Mouse (Mus musculus) fibroblast of lung, adult 2 months (primary cell): ENCODE results near the gene Fbxl22.

Experiments used
- DNase-seq: peaks from one replicate; pipeline ENCODE4 v3.0.0-alpha.2; 2011; ENCODE audit warnings: low read depth

Gene Fbxl22

DNA sequence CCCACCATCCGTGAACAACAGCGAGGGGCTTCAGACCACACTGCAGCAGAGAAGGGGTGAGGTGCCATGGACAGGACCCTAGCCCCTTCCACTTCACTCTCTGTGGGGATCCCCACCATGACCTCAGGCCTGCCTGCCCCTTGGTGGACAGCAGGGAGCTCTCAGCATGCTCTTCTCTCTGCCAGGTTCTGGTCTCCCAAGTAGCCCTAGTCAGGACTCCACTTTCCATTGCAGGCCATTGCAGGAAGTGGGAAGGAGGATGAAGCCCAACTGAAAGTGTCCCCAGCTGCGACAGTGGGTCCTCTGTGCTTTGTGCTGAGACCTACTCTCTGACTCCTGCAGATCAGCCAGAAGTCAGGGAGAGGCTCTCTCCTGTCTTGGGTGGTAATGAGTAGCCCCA lies 6.7 kb downstream of the Fbxl22 start:
- no peak for DNase-seq

DNA sequence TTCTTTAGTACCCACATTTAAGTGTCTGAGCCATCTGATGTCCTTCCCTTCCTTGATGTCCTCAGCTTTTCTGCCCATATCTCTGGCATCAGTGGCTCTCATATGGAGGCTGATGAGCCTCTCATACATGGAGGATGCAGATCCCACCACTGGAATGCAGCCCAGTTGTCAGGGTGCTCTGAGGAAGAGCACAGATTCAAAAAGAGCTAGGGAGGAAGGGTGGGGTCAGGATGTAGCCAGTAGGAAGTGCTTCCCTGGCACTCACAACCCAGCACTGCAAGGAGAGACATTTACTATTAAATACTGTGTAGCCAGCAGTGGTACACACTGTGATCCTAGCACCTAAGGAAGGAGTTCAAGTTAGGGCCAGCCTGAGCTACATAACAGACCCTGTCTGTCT lies 8.0 kb downstream of the Fbxl22 start:
- no peak for DNase-seq

GRCm38 (mm10) chr9:66506011-66506410 lies 8.4 kb downstream of the Fbxl22 start:
- DNase-seq: no peak

- no peak for DNase-seq
Observed at GRCm38 (mm10) chr9:66505141-66505917, 9.1 kb downstream of the Fbxl22 start.

DNA sequence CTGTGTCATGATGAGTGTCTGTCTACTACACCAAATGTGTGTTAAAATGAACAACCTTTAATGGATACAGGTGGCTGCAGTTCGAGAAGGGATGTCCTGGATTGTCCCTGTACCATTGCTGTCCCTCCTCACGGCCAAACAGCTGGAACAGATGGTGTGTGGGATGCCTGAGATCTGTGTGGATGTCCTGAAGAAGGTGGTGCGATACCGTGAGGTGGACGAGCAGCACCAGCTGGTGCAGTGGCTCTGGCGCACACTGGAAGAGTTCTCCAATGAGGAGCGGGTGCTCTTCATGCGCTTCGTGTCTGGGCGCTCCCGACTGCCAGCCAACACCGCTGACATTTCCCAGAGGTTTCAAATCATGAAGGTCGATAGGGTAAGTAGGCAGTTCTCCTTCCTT lies 9.9 kb downstream of the Fbxl22 start:
- DNase-seq: no peak

DNA sequence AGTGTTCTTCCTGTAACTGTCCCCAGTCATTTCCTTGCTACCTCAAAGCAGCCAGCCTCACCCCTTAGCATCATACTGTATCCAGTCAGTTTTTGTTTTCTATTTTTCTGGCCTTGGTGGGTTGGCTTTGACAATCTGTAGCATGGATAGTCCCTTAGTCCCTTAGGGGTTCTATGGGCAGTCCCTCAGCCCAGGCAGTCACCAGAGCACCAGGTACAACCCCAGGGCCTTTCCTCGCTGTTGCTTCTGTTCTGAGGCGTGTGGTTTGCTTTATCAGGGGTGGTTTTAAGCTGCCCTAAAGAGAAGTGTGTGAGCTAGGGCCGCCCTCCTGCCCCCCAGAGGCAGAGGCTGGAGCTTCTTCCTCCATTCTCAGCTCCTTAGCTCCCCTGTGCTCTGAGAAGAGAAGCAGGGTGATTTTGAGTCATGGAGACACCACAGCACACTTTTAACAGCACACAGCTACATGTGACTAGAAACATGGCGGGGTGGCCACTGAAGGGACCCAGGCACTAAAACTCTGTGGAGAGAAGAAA lies 10.4 kb downstream of the Fbxl22 start:
- no peak for DNase-seq

DNA sequence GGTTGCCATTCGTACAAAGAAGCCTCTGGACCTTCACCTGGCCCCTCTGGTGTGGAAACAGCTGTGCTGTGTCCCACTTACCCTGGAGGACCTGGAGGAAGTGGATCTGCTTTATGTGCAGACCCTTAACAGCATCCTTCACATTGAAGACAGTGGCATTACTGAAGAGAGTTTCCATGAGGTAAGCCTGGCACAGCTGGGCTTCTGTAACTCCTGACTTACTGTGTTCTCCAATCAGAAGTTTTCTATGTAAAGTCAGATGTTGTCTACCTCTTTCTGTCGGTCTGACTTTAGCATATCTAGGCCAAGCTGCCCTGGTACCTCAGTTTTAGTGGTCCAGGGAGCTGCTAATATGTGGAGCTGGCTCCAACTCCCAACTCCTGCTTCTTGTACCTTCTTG lies 13.1 kb downstream of the Fbxl22 start:
- no peak for DNase-seq

GRCm38 (mm10) chr9:66493992-66494391 lies 20.4 kb downstream of the Fbxl22 start:
- DNase-seq: no peak

DNA sequence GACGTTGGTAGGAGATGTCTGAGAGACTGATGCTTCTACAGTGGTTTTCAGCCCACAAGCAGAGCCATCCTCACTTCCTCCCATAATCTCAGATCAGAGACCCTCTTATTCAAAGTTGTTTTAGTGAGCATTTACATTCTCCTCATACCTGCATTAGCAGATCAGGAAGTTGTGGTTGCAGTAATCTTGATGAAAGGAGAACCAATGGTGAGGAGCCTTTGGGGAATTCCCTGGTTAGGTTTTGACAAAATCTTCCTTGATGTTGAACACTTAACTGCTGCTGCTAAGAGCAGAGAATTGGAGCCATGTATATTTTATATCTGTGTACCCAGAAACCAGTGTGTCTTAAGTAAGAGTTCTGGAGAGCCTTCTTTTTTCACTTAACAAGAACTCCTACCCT lies 22.0 kb downstream of the Fbxl22 start:
- no peak for DNase-seq

DNA sequence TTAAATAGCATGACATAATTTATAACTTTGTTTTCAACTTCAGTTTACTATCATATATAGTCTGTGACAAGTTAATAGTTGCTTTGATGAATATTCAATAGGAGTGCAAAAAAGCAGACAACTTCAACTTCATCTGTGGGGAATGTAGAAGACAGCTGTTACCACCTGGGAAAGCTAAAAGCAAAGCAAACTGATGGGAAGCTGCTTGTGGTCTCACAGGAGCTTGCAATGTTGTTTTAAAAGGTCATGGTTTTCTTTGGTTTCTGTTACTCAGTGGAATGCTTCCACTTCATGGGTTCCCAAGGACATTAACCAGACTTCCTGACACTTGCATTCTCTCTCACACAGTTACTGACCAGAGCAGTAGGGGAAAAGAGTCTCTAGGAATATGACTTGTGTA lies 25.6 kb downstream of the Fbxl22 start:
- DNase-seq: no peak

DNA sequence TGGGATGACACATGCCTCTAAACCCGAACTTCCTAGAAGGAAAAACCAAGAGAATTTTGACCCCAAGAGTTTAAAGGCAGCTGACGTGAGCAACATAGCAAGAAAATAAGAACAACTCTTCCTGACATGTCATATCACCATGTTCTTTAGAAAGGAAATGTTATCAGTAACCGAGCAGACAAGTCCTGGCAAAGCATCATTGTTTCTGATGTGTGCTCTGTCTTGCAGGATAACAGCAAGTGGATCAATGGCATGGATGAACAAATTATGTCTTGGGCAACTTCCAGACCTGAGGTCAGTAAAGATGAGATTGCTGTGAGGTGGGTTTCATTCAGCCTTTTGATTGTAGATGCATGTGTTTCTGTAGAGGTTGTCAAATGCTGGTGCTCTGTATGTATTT lies 31.0 kb downstream of the Fbxl22 start:
- DNase-seq: no peak

GRCm38 (mm10) chr9:66477785-66478184 lies 36.6 kb downstream of the Fbxl22 start:
- no peak for DNase-seq

- DNase-seq: peak; percentile 6
Observed at GRCm38 (mm10) chr9:66465087-66465486, 49.3 kb downstream of the Fbxl22 start.
